Mouse (Mus musculus) kidney, embryonic 14.5 days (tissue): ENCODE measurements around the gene Vmo1. TPM values are rescaled to one million over a fixed set of nuclear protein-coding genes. Genes with fewer than 3 reads are reported as not detected.
"Not testable (repeated sequence)": the region's sequence is repeated elsewhere in the genome, so short reads cannot be mapped to it uniquely, and the experiment has no call there.

Source experiments
- ATAC-seq: fragments of 200-750 bp; cut with Nextera tagmentation; 2 replicates; pipeline ENCODE4 v1.8.0; 2017; ENCODE audit warnings: moderate number of reproducible peaks, mild to moderate bottlenecking, moderate TSS enrichment, moderate library complexity; ENCODE audit not compliant: low FRiP score, low TSS enrichment
- H3K27ac ChIP-seq: fragments of 300-500 bp; sonication (generic); 2 replicates; pipeline ENCODE4 v1.5.1; 2014; ENCODE audit warnings: low read depth, mild to moderate bottlenecking, low read length, moderate library complexity, mixed read lengths
- H3K27me3 ChIP-seq: fragments of 300-500 bp; sonication (generic); 2 replicates; pipeline ENCODE4 v1.6.1; 2014; ENCODE audit warnings: mild to moderate bottlenecking, low read length; ENCODE audit not compliant: control insufficient read depth, insufficient read depth
- H3K36me3 ChIP-seq: fragments of 300-500 bp; sonication (generic); 2 replicates; pipeline ENCODE4 v1.6.1; 2014; ENCODE audit warnings: low read length, mixed read lengths; ENCODE audit not compliant: control insufficient read depth, insufficient read depth
- H3K4me1 ChIP-seq: fragments of 300-500 bp; sonication (generic); 2 replicates; pipeline ENCODE4 v1.6.1; 2014; ENCODE audit warnings: low read length, mixed read lengths; ENCODE audit not compliant: control insufficient read depth, insufficient read depth
- H3K4me2 ChIP-seq: fragments of 300-500 bp; sonication (generic); replicated peaks from 2 replicates; pipeline ENCODE4 v1.6.1; 2014; ENCODE audit warnings: low read depth, mild to moderate bottlenecking, low read length
- H3K4me3 ChIP-seq: fragments of 300-500 bp; sonication (generic); 2 replicates; pipeline ENCODE4 v1.5.1; 2014; ENCODE audit warnings: mild to moderate bottlenecking, low read length
- H3K9ac ChIP-seq: fragments of 300-500 bp; sonication (generic); 2 replicates; pipeline ENCODE4 v1.6.1; 2014; ENCODE audit warnings: low read depth, mild to moderate bottlenecking, low read length, moderate library complexity
- H3K9me3 ChIP-seq: fragments of 300-500 bp; sonication (generic); 2 replicates; pipeline ENCODE4 v1.6.1; 2016; ENCODE audit warnings: low read length; ENCODE audit not compliant: control insufficient read depth
- WGBS: fragments of 180-500 bp; shearing (Covaris S2); extraction: QIAGEN DNeasy Blood & Tissue Kit; methylation state at CpG from one replicate; pipeline ENCODE4 v1.1.7; 2014; 5-methylcytosine and 5-hydroxymethylcytosine counted together
- polyA plus RNA-seq: library from polyadenylated mRNA; unstranded; fragments of >200 nt; fragmentation: Nextera tagmentation; extraction: Ambion mirVana; gene quantifications from 2 replicates; pipeline ENCODE4 v1.2.1, GENCODE M21; 2014

Vmo1 gene
- polyA plus RNA-seq, 1 experiment from 2014 or later = 0.57 TPM

GRCm38 (mm10) chr11:70544496-70544895, 30.1 kb upstream of the Vmo1 start:
- Histone ChIP-seq H3K27ac (no peak overlapping the region), H3K36me3 (no peaks in the 10 kb centered on the region), H3K4me3 (no peak overlapping the region), H3K4me2 (no peak overlapping the region), H3K4me1 (no peaks in the 10 kb centered on the region), H3K9ac (no peak overlapping the region), H3K27me3 (0 out of 2 replicates have a peak, but pooled peaks cover 2% of the 10 kb centered on the region), H3K9me3 (no peaks in the 10 kb centered on the region)
- 54% methylated on average over 7 of the region's 7 CpGs for WGBS
- no peak for ATAC-seq

- no peak overlapping the region for H3K27ac ChIP-seq
- H3K4me2 ChIP-seq = no peak overlapping the region
- no peaks in the 10 kb centered on the region for H3K4me1 ChIP-seq
- WGBS = 81% methylated on average over 5 of the region's 5 CpGs
- ATAC-seq = no peak
- H3K4me3 ChIP-seq = no peak overlapping the region
- no peaks in the 10 kb centered on the region for H3K36me3 ChIP-seq
- no peaks in the 10 kb centered on the region for H3K9me3 ChIP-seq
- H3K27me3 ChIP-seq = 0 out of 2 replicates have a peak, but pooled peaks cover 2% of the 10 kb centered on the region
- H3K9ac ChIP-seq = no peak overlapping the region
Observed at GRCm38 (mm10) chr11:70541415-70541814, 27.0 kb upstream of the Vmo1 start.

GRCm38 (mm10) chr11:70540928-70541327, 26.5 kb upstream of the Vmo1 start:
- Histone ChIP-seq H3K4me2 (peak overlapping the region; percentile 89), H3K4me1 (no peaks in the 10 kb centered on the region), H3K27me3 (0 out of 2 replicates have a peak, but pooled peaks cover 2% of the 10 kb centered on the region), H3K9ac (no peak overlapping the region; the same call in 1 of the 2 replicates), H3K4me3 (peak overlapping the region; percentile 62; the same call in 1 of the 2 replicates), H3K36me3 (no peaks in the 10 kb centered on the region), H3K9me3 (no peaks in the 10 kb centered on the region), H3K27ac (no peak overlapping the region)
- ATAC-seq = no peak
- 82% methylated on average over 7 of the region's 7 CpGs for WGBS

- Histone ChIP-seq H3K4me1 (no peaks in the 10 kb centered on the region), H3K9ac (peak within 1 kb of the TSS; percentile 69), H3K4me3 (peak within 1 kb of the TSS; percentile 62), H3K4me2 (peak within 1 kb of the TSS; percentile 89), H3K27ac (no peak within 1 kb of the TSS), H3K36me3 (no peaks in the 10 kb centered on the region), H3K27me3 (0 out of 2 replicates have a peak, but pooled peaks cover 2% of the 10 kb centered on the region), H3K9me3 (no peaks in the 10 kb centered on the region)
- under 1% methylated on average over 55 of the region's 65 CpGs for WGBS
- peak; percentile 97 for ATAC-seq
Observed at GRCm38 (mm10) chr11:70539877-70540587, 25.6 kb upstream of the Vmo1 start, which contains the start of gene Pld2. Pld2 (plus strand) TSS chr11:70540064.

GRCm38 (mm10) chr11:70539423-70539822, 25.0 kb upstream of the Vmo1 start:
- Histone ChIP-seq H3K36me3 (no peaks in the 10 kb centered on the region), H3K27me3 (0 out of 2 replicates have a peak, but pooled peaks cover 2% of the 10 kb centered on the region), H3K4me3 (peak overlapping the region; percentile 62), H3K4me2 (peak overlapping the region; percentile 89), H3K9me3 (no peaks in the 10 kb centered on the region), H3K4me1 (no peaks in the 10 kb centered on the region), H3K27ac (no peak overlapping the region), H3K9ac (peak overlapping the region; percentile 69; the same call in 1 of the 2 replicates)
- WGBS = 17% methylated on average over 9 of the region's 9 CpGs
- ATAC-seq = no peak

- no peak within 1 kb of the TSS for H3K4me2 ChIP-seq
- no peaks in the 10 kb centered on the region for H3K27me3 ChIP-seq
- no peak for ATAC-seq
- WGBS = 79% methylated on average over 6 of the region's 6 CpGs
- no peaks in the 10 kb centered on the region for H3K9me3 ChIP-seq
- H3K27ac ChIP-seq = no peak within 1 kb of the TSS
- H3K4me3 ChIP-seq = no peak within 1 kb of the TSS
- peaks cover 14% of the 10 kb centered on the region for H3K36me3 ChIP-seq
- no peak within 1 kb of the TSS for H3K9ac ChIP-seq
- H3K4me1 ChIP-seq = no peaks in the 10 kb centered on the region
Observed at GRCm38 (mm10) chr11:70532839-70533238, 18.4 kb upstream of the Vmo1 start, which contains the start of gene Gm40193. Gm40193 (minus strand) TSS chr11:70532939.

- peaks cover 28% of the 10 kb centered on the region for H3K36me3 ChIP-seq
- H3K9ac ChIP-seq, H3K27ac ChIP-seq, H3K9me3 ChIP-seq, H3K4me1 ChIP-seq, H3K4me3 ChIP-seq, H3K27me3 ChIP-seq, H3K4me2 ChIP-seq, ATAC-seq: not testable (repeated sequence)
- WGBS = 84% methylated on average over 2 of the region's 2 CpGs
Observed at GRCm38 (mm10) chr11:70531065-70531464, 16.6 kb upstream of the Vmo1 start.

GRCm38 (mm10) chr11:70528610-70529009, 14.2 kb upstream of the Vmo1 start:
- no peak overlapping the region for H3K27ac ChIP-seq
- H3K9ac ChIP-seq = no peak overlapping the region
- no peaks in the 10 kb centered on the region for H3K9me3 ChIP-seq
- H3K36me3 ChIP-seq = peaks cover 28% of the 10 kb centered on the region
- WGBS = 89% methylated on average over 7 of the region's 7 CpGs
- no peak overlapping the region for H3K4me3 ChIP-seq
- H3K27me3 ChIP-seq = no peaks in the 10 kb centered on the region
- no peak overlapping the region for H3K4me2 ChIP-seq
- ATAC-seq = no peak
- H3K4me1 ChIP-seq = peaks cover 5% of the 10 kb centered on the region; the same call in 1 of the 2 replicates

GRCm38 (mm10) chr11:70526211-70526610, 11.8 kb upstream of the Vmo1 start:
- WGBS = 86% methylated on average over 12 of the region's 12 CpGs
- Histone ChIP-seq H3K27ac (no peak overlapping the region), H3K9ac (peak overlapping the region; percentile 78; the same call in 1 of the 2 replicates), H3K27me3 (no peaks in the 10 kb centered on the region), H3K4me3 (peak overlapping the region; percentile 81), H3K36me3 (peaks cover 28% of the 10 kb centered on the region), H3K4me2 (peak overlapping the region; percentile 51), H3K9me3 (no peaks in the 10 kb centered on the region), H3K4me1 (peaks cover 5% of the 10 kb centered on the region; the same call in 1 of the 2 replicates)
- no peak for ATAC-seq
